Mouse (Mus musculus) cerebellum, adult 2 months (tissue): ENCODE results near the gene Fam71e1.

Experiments used
- CTCF ChIP-seq: fragments of 200-500 bp; IDR thresholded peaks from 2 replicates; pipeline ENCODE4 v1.5.1; 2011; ENCODE audit warnings: low read depth, mild to moderate bottlenecking, control low read depth, low read length, moderate library complexity, borderline replicate concordance; ENCODE audit not compliant: insufficient read depth
- POLR2A ChIP-seq: fragments of 200-500 bp; IDR thresholded peaks from 2 replicates; pipeline ENCODE4 v1.6.1; 2011; ENCODE audit warnings: low read length, control low read depth, borderline replicate concordance; ENCODE audit not compliant: insufficient read depth

GRCm38 (mm10) chr7:44460767-44461502 lies 35.4 kb upstream of the Fam71e1 start:
- no peak for TF ChIP-seq CTCF
- TF ChIP-seq POLR2A: no peak
